Mouse (Mus musculus) hematopoietic stem cell, adult 5-6 weeks (primary cell): ENCODE data around the gene Elavl1. TPM values are rescaled to one million over a fixed set of nuclear protein-coding genes. Genes with fewer than 3 reads are reported as not detected.
"Not testable (repeated sequence)": the region's sequence is repeated elsewhere in the genome, so short reads cannot be mapped to it uniquely, and the experiment has no call there.

Experiments used
- ATAC-seq, 2 experiments: fragments of 125-278 bp in 1 of 2; replicated peaks in 1 of 2; 2 replicates each; pipeline ENCODE4 v1.8.0; 2016 to 2017; ENCODE audit warnings: inconsistent platforms in 2 of 2, mild to moderate bottlenecking in 2 of 2, moderate number of reproducible peaks in 2 of 2, low read depth in 1 of 2, moderate TSS enrichment in 1 of 2; ENCODE audit not compliant: low FRiP score in 2 of 2, poor library complexity in 2 of 2, severe bottlenecking in 2 of 2, insufficient read depth in 1 of 2, low TSS enrichment in 1 of 2
- total RNA-seq: library from RNA; stranded (forward); fragments of 172-1452, 232-1000 nt; gene quantifications from 2 replicates; pipeline ENCODE4 v1.2.3, GENCODE M21; 2017

The Elavl1 gene
- 67.0 and 88.5 TPM in 2 replicates for total RNA-seq

DNA sequence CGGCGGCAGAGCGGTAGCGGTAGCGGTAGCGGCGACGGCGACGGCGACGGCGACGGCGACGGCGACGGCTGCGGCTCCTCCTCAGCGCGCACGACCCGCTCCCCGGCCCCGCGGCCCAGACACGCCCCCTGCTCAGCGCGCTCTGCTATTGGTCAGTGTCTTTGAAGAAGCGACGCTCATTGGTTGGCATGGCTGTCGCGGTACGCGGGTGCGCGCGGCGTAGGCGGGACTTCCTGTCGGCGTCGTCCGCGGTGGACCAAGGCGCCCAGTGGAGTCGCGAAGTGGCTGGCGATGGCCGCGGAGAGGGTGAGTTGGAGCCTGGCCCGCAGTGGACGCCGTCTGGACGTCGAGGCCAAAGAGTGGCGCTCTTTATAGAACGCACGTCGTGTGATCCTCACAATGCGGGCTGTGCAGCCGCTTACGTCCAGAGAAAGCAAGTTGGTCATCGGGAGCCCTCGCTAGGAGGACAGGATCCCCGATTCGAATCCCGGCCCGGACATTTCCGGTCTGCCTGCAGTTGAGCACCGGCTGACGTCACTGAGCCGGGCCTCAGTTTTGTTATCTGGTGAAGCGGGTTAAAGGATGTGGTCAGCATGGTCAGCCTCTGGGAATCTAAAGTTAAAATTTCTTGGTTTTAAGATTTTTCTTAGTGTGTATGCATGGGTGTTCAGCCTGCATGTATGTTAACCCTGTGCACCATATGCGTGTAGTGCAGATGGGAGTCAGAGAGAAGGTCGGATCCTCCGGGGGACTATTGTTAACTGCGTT is at the start of gene Elavl1, which contains the start of gene Ccl25:
Elavl1 (minus strand) TSS at position 431 of the 768 bp plus-strand sequence.
Ccl25 (plus strand) TSS at position 228 of the 768 bp plus-strand sequence.
- ATAC-seq = peak; percentile 94 to 97

GRCm38 (mm10) chr8:4372657-4373056 is 47.4 kb upstream of the Elavl1 start:
- no peak for ATAC-seq

DNA sequence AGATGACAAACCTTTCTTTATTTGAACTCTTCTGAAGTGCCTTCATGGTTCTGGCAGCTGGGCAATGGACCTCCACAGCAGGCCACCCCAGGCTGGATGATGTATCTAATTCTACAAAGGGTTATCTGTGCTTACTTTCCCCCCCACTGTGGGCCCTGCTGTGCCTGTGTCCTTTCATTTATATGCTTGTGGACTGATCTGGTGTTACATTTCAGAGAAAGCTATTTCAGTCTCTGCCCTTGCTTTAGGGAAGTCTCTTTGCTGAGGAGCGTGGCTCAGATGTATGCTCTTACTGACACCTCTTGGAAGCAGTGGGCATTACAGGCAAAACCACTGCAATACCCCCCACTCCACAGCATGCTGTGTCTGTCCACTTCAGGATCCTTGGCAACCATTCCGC is 44.9 kb upstream of the Elavl1 start:
- peak; percentile 95 to 96 for ATAC-seq

DNA sequence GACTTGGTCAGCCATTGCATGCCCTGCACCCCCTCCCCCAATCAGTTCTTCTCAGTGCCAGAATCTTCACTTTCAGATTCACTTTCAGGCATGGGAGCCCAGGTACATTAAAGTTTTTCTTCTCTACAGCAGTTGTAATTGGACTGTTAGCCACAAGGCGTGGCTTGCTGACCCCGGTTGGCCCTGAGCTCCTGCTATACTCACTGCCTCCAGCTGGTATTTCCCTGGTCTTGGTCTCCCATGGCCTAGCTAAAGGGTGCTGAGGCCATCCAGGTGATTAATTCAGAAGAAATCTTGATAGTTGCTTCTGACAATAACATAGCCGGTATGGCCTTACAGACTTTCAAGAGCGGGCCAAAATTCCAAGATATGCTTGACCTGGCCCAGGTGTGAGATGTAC is 43.3 kb upstream of the Elavl1 start:
- ATAC-seq = no peak

DNA sequence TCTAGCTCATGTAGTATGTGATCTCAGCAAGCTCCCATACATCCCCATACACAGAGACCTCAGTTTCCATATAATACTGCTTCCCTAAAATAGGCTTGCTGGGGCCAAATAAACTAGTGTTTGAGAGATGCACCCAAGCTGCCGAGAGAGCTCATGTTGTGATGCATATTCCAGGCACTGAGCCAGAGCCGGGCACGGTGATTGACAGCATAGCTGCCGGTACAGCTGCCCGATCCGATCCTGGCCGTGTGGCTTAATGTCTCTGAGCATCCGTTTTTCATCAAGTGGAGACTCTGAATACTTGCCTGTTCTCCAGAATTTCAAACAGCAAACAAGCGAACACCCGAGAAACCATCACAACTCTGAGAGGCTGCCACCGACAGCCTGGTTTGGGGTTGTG is 42.6 kb upstream of the Elavl1 start:
- no peak for ATAC-seq

- ATAC-seq = no peak
Measured at GRCm38 (mm10) chr8:4366189-4366588, 41.0 kb upstream of the Elavl1 start.

GRCm38 (mm10) chr8:4360922-4361321 is 35.7 kb upstream of the Elavl1 start:
- no peak for ATAC-seq

DNA sequence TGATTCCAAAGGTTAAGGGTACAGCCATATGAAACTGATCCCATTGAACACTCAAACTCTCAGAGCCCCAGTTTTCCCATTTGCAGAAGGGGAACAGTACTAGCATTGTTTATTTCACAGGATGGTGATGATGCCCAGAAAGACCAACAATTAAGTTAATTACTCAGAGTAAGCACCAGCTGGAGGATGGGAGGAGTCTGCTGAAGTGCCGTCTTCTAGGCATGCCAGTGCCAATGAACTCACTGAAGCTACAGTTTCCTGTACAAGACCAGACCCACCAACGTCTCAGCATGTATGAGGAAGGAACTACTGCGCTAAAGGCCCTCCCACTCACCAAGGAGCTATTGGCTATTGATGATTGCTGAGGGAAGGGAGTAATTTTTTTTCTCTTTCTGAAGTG is 34.1 kb upstream of the Elavl1 start:
- no peak; a peak in 1 of 4 replicates for ATAC-seq

DNA sequence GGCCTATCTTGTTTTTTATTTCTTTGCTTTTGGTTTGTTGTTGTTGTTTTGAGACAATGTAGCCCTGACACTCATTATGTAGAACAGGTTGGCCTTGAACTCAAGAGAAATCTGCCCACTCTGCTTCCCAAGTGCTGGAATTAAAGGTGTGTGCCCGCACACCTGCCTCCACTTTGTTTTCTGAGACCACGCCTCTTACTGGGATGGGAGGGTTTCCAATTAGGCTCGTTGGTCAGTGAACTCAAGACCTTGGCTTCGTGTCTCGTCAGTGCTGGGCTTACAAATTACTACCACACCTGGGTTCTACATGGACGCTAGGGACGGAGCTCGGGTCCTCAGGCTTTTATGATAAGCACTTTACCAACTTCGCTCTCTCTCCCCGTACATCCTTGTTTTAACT is 30.2 kb upstream of the Elavl1 start:
- no peak for ATAC-seq

DNA sequence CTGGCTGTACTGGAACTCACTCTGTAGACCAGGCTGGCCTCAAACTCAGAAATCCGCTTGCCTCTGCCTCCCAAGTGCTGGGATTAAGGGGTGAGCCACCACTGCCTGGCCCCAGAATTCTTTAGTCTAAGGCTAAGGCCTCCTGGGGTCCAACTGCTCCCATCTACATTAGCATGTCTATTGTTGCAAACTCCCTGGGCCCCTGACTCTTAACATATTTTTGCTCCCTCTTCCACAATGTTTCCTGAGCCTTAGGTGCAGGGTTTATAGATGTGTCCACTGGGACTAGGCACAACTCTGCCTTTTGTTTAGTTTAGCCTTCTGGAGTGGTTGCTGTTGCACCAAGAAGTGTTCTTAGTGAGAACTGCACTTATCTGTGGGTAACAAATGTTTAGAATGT is 29.3 kb upstream of the Elavl1 start:
- ATAC-seq = no peak

DNA sequence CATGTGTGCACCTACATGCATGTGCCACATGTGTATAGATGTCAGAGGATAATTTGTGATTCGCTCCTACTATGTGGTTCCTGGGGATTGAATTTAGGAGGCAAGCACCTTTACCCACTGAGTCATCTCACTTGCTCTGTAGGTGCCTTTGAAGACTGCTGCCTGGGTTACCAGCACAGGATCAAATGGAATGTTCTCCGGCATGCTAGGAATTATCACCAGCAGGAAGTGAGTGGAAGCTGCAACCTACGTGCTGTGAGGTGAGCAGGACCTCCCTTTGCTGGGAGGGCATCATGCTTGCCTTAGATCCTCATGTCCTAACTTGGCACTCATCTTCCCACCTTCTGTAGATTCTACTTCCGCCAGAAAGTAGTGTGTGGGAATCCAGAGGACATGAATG is 28.5 kb upstream of the Elavl1 start:
- ATAC-seq = no peak

DNA sequence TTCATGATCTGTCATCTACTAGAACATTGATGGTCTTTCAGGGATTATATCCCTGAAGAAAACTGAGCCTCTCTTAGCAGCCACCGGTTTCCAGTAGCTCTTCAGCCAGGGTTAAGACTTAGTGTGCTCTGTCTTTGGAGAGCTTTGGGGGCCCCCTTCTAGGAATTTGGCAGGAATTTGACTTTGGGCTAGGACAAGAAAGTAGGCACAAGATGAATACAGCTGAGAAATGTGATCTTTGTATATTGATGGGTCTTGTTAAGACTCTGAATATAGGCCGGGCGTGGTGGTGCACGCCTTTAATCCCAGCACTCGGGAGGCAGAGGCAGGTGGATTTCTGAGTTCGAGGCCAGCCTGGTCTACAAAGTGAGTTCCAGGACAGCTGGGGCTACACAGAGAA is 27.3 kb upstream of the Elavl1 start:
- not testable (repeated sequence) for ATAC-seq

GRCm38 (mm10) chr8:4350618-4351017 is 25.4 kb upstream of the Elavl1 start:
- no peak for ATAC-seq

DNA sequence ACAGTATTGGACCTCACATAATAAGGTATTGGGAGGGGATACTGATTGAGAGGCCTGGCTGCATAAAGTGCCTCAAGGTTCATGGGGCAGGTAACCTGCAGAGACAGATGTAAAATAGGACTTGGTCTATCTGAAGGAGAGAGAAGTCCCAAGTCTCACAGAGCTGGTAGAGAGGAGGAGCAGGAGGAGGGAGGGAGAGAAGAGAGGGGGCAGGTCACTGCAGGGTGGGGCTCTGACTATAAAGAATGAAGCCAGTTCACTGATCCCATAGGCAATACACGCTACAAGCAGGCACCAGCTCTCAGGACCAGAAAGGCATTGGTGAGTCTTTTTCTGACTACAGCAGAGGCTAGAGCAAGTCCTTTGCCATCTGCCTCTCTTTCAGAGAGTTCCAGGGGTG is 24.1 kb upstream of the Elavl1 start:
- ATAC-seq = no peak

GRCm38 (mm10) chr8:4348275-4348674 is 23.1 kb upstream of the Elavl1 start:
- ATAC-seq = peak; percentile 31 to 44; a peak in 2 of 4 replicates

GRCm38 (mm10) chr8:4347661-4348060 is 22.4 kb upstream of the Elavl1 start:
- peak; percentile 80 to 86 for ATAC-seq

GRCm38 (mm10) chr8:4340207-4340606 is 15.0 kb upstream of the Elavl1 start:
- ATAC-seq = no peak

- ATAC-seq = peak; percentile 67 to 77
Measured at GRCm38 (mm10) chr8:4335678-4336077, 10.5 kb upstream of the Elavl1 start.

DNA sequence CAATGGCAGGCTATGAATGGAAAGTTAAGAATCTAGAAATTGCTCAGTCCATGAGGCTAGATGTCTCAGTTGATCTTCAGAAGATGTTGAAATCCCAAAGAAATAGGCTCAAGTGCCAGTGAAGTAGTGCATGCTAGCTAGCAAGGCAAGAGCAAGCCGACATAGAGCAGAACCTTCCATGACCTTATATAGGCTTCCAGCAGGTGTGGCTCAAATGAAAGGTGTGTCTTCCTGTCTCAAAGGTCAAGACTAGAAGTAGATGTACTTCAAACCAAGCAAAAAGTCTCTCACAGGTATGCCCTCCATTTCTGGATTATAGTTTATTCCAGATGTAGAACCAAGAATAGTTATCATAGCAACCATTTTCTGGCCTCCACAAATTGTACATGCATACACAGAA is 8.8 kb upstream of the Elavl1 start:
- no peak for ATAC-seq
